In the genomic region with DNA sequence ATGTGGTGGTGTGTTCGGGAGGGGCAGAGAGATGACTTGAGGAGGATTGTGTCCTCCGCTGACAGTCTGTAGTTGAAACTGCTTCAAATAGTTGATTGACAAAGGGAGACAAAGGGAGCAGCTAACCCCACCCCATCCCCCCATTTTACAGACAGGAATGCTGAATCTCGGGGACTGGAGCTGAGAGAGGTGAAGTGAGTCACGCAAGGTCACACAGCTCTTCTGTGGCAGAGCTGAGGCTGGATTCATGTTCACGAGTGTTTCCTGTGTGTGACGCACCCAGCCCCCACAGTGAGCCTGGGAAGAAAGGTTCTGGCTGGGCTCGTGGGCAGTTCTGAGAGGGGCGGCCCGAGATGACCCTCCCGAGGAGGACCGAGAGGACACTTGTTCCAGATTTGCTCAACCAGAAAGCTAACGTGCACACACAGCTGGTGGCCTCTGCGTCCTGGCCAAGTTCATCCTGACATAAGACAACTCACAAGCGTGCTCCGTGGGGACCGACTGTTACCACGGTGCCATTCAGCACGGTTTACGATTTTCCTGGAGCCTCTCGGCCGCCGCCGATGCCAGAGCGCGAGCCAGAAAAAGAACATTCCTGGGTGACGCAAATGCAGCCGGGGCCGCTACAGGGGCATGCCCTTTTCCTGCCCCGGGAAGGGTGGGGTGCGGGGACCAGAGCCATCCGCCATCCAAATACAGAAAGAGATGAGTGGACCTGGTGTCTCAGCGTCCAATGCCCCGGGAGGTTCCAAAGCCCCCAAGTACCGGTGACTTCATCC, we compare ENCODE assay signal across 8 mouse cellular contexts.
A peak's percentile ranks its signal among the peaks of the same experiment; 100 is the strongest.
DNase-seq lines count a peak whose midpoint lies in the region; ATAC-seq lines count a peak whose summit lies in the region.

No protein-coding gene starts in this region.

- H3K4me2 ChIP-seq in embryonic facial prominence, embryonic 15.5 days (replicated peaks) = peak overlapping the region; percentile 48
- peak overlapping the region; percentile 83 for H3K4me2 ChIP-seq in heart, embryonic 13.5 days
- H3K4me2 ChIP-seq in kidney, embryonic 16.5 days (replicated peaks; ENCODE audit: low read depth, low read length) = peak overlapping the region; percentile 46
- peak overlapping the region; percentile 55 for H3K4me2 ChIP-seq in stomach, embryonic 15.5 days

- no peaks in the 10 kb centered on the region for H3K9me3 ChIP-seq in embryonic facial prominence, embryonic 15.5 days (replicated peaks)
- H3K9me3 ChIP-seq in heart, embryonic 13.5 days = no peaks in the 10 kb centered on the region
- H3K9me3 ChIP-seq in kidney, embryonic 16.5 days (ENCODE audit: low read length) = no peaks in the 10 kb centered on the region
- H3K9me3 ChIP-seq in stomach, embryonic 15.5 days = no peaks in the 10 kb centered on the region

- H3K36me3 ChIP-seq in embryonic facial prominence, embryonic 15.5 days = no peaks in the 10 kb centered on the region
- no peaks in the 10 kb centered on the region for H3K36me3 ChIP-seq in heart, embryonic 13.5 days
- H3K36me3 ChIP-seq in kidney, embryonic 16.5 days (ENCODE audit: insufficient read depth, low read length) = no peaks in the 10 kb centered on the region
- no peaks in the 10 kb centered on the region for H3K36me3 ChIP-seq in stomach, embryonic 15.5 days

- WGBS in embryonic facial prominence, embryonic 15.5 days = 19% methylated on average over 34 of the region's 34 CpGs
- 16% methylated on average over 34 of the region's 34 CpGs for WGBS in heart, embryonic 13.5 days
- WGBS in kidney, embryonic 16.5 days = 14% methylated on average over 34 of the region's 34 CpGs
- WGBS in stomach, embryonic 15.5 days = 14% methylated on average over 34 of the region's 34 CpGs

- peak overlapping the region; percentile 30 for H3K4me3 ChIP-seq in embryonic facial prominence, embryonic 15.5 days (replicated peaks)
- H3K4me3 ChIP-seq in heart, embryonic 13.5 days = peak overlapping the region; percentile 47
- H3K4me3 ChIP-seq in kidney, embryonic 16.5 days (ENCODE audit: low read length) = peak overlapping the region; percentile 26
- peak overlapping the region; percentile 21 for H3K4me3 ChIP-seq in stomach, embryonic 15.5 days (replicated peaks)

- H3K9ac ChIP-seq in embryonic facial prominence, embryonic 15.5 days = no peak overlapping the region
- peak overlapping the region; percentile 76 for H3K9ac ChIP-seq in heart, embryonic 13.5 days
- peak overlapping the region; percentile 23; the same call in 1 of the 2 replicates for H3K9ac ChIP-seq in kidney, embryonic 16.5 days (replicated peaks; ENCODE audit: low read length)
- H3K9ac ChIP-seq in stomach, embryonic 15.5 days = no peak overlapping the region

- peak; percentile 31; the same call in 1 of the 2 replicates for ATAC-seq in embryonic facial prominence, embryonic 15.5 days (ENCODE audit: insufficient number of reproducible peaks, low FRiP score, low TSS enrichment, low read depth)
- no peak for ATAC-seq in heart, embryonic 13.5 days (ENCODE audit: extremely low read depth, insufficient number of reproducible peaks, low FRiP score, low TSS enrichment)
- ATAC-seq in kidney, embryonic 16.5 days (ENCODE audit: low FRiP score, low TSS enrichment) = no peak
- no peak for ATAC-seq in stomach, embryonic 15.5 days (ENCODE audit: insufficient read depth, low FRiP score, low read depth)

- peaks cover 75% of the 10 kb centered on the region for H3K27me3 ChIP-seq in embryonic facial prominence, embryonic 15.5 days
- H3K27me3 ChIP-seq in heart, embryonic 13.5 days (replicated peaks) = peaks cover 88% of the 10 kb centered on the region
- H3K27me3 ChIP-seq in kidney, embryonic 16.5 days (ENCODE audit: insufficient read depth, low read length) = peaks cover 79% of the 10 kb centered on the region
- H3K27me3 ChIP-seq in stomach, embryonic 15.5 days (replicated peaks) = peaks cover 15% of the 10 kb centered on the region; the same call in 1 of the 2 replicates

- no peak overlapping the region for H3K27ac ChIP-seq in embryonic facial prominence, embryonic 15.5 days (replicated peaks)
- 0 out of 2 replicates have a peak overlapping the region, but pooled peaks have one; percentile 34 for H3K27ac ChIP-seq in heart, embryonic 13.5 days (replicated peaks)
- no peak overlapping the region for H3K27ac ChIP-seq in kidney, embryonic 16.5 days (ENCODE audit: low read length)
- H3K27ac ChIP-seq in stomach, embryonic 15.5 days = no peak overlapping the region

- H3K4me1 ChIP-seq in embryonic facial prominence, embryonic 15.5 days = peaks cover 12% of the 10 kb centered on the region
- H3K4me1 ChIP-seq in heart, embryonic 13.5 days = peaks cover 16% of the 10 kb centered on the region
- H3K4me1 ChIP-seq in kidney, embryonic 16.5 days (ENCODE audit: insufficient read depth, low read length) = peaks cover 10% of the 10 kb centered on the region
- peaks cover 16% of the 10 kb centered on the region for H3K4me1 ChIP-seq in stomach, embryonic 15.5 days

- DNase-seq in layer of hippocampus, postnatal 10 days (ENCODE audit: low spot score in 2 of 2) = peak; percentile 28 to 37
- no peak for DNase-seq in layer of hippocampus, adult 9-11 months
- DNase-seq in lung, postnatal 14 days = peak; percentile 70
- no peak for DNase-seq in thymus, adult 18-20 months

Comparison
In these comparisons a context has a peak if more than half of its experiments do, and no peak if none do; other contexts are left out.
1. DNase-seq: peak in layer of hippocampus, postnatal 10 days (2 of 2) and lung, postnatal 14 days (single experiment); none in layer of hippocampus, adult 9-11 months (single experiment) and thymus, adult 18-20 months (0 of 2).
2. H3K9ac ChIP-seq: peak in heart, embryonic 13.5 days (single experiment) and kidney, embryonic 16.5 days (single experiment); none in embryonic facial prominence, embryonic 15.5 days (single experiment) and stomach, embryonic 15.5 days (single experiment).
3. Peak in every context shown above with its lines, with median percentiles within 50 percentile points of each other: H3K4me2 ChIP-seq and H3K4me3 ChIP-seq.